Mouse (Mus musculus): Measurements from ENCODE around the gene Ufl1. TPM values are rescaled to one million over a fixed set of nuclear protein-coding genes. Genes with fewer than 3 reads are reported as not detected.
"Not testable (repeated sequence)": the region's sequence is repeated elsewhere in the genome, so short reads cannot be mapped to it uniquely, and the experiment has no call there.

The Ufl1 gene
- polyA plus RNA-seq, 1 experiment from 2014 or later: 37.1 TPM

- no peak overlapping the region for H3K27ac ChIP-seq (ENCODE audit: low read length)
- no peak overlapping the region for H3K4me3 ChIP-seq (replicated peaks; ENCODE audit: low read length)
- H3K9me3 ChIP-seq (ENCODE audit: control insufficient read depth, low read length): no peaks in the 10 kb centered on the region
- no peaks in the 10 kb centered on the region for H3K4me1 ChIP-seq (replicated peaks; ENCODE audit: control insufficient read depth, insufficient read depth, low read length)
- no peak overlapping the region for H3K9ac ChIP-seq (replicated peaks; ENCODE audit: low read depth, low read length)
- H3K4me2 ChIP-seq (ENCODE audit: low read length): no peak overlapping the region
- no peak for ATAC-seq
- WGBS: 94% methylated on average over 7 of the region's 7 CpGs
- peaks cover 16% of the 10 kb centered on the region for H3K36me3 ChIP-seq (ENCODE audit: control insufficient read depth, insufficient read depth)
- no peaks in the 10 kb centered on the region for H3K27me3 ChIP-seq (replicated peaks; ENCODE audit: control insufficient read depth, insufficient read depth, low read length)
Observed at GRCm38 (mm10) chr4:25257822-25258398, 23.7 kb downstream of the Ufl1 start.

GRCm38 (mm10) chr4:25242776-25243175, 38.8 kb downstream of the Ufl1 start, which contains the start of gene Fhl5:
Fhl5 (minus strand) TSS chr4:25242876.
- no peak for ATAC-seq
- WGBS: 92% methylated on average over 3 of the region's 3 CpGs

GRCm38 (mm10) chr4:25235663-25236062, 46.0 kb downstream of the Ufl1 start:
- WGBS: no CpG with 5 or more reads among the region's 1 CpGs
- not testable (repeated sequence) for H3K4me1 ChIP-seq (replicated peaks; ENCODE audit: control insufficient read depth, insufficient read depth, low read length); H3K9ac ChIP-seq (replicated peaks; ENCODE audit: low read depth, low read length); ATAC-seq; H3K4me2 ChIP-seq (ENCODE audit: low read length); H3K27me3 ChIP-seq (replicated peaks; ENCODE audit: control insufficient read depth, insufficient read depth, low read length); H3K27ac ChIP-seq (ENCODE audit: low read length); H3K4me3 ChIP-seq (replicated peaks; ENCODE audit: low read length); H3K36me3 ChIP-seq (ENCODE audit: control insufficient read depth, insufficient read depth); H3K9me3 ChIP-seq (ENCODE audit: control insufficient read depth, low read length)

More at GRCm38 (mm10) chr4:25242776-25243175, 38.8 kb downstream of the Ufl1 start, which contains the start of gene Fhl5:
- H3K36me3 ChIP-seq (ENCODE audit: control insufficient read depth, insufficient read depth): no peaks in the 10 kb centered on the region
- no peaks in the 10 kb centered on the region for H3K9me3 ChIP-seq (ENCODE audit: control insufficient read depth, low read length)
- H3K4me2 ChIP-seq (ENCODE audit: low read length): no peak within 1 kb of the TSS
- H3K4me1 ChIP-seq (replicated peaks; ENCODE audit: control insufficient read depth, insufficient read depth, low read length): no peaks in the 10 kb centered on the region
- H3K9ac ChIP-seq (replicated peaks; ENCODE audit: low read depth, low read length): no peak within 1 kb of the TSS
- H3K27me3 ChIP-seq (replicated peaks; ENCODE audit: control insufficient read depth, insufficient read depth, low read length): no peaks in the 10 kb centered on the region
- no peak within 1 kb of the TSS for H3K27ac ChIP-seq (ENCODE audit: low read length)
- H3K4me3 ChIP-seq (replicated peaks; ENCODE audit: low read length): no peak within 1 kb of the TSS

- 92% methylated on average over 1 of the region's 1 CpGs for WGBS
- not testable (repeated sequence) for H3K36me3 ChIP-seq (ENCODE audit: control insufficient read depth, insufficient read depth); H3K9ac ChIP-seq (replicated peaks; ENCODE audit: low read depth, low read length); H3K4me2 ChIP-seq (ENCODE audit: low read length); H3K27ac ChIP-seq (ENCODE audit: low read length); H3K4me1 ChIP-seq (replicated peaks; ENCODE audit: control insufficient read depth, insufficient read depth, low read length); H3K27me3 ChIP-seq (replicated peaks; ENCODE audit: control insufficient read depth, insufficient read depth, low read length); ATAC-seq; H3K4me3 ChIP-seq (replicated peaks; ENCODE audit: low read length); H3K9me3 ChIP-seq (ENCODE audit: control insufficient read depth, low read length)
Observed at GRCm38 (mm10) chr4:25233767-25234166, 47.9 kb downstream of the Ufl1 start.

- no peaks in the 10 kb centered on the region for H3K36me3 ChIP-seq (ENCODE audit: control insufficient read depth, insufficient read depth)
- no peak overlapping the region for H3K4me3 ChIP-seq (replicated peaks; ENCODE audit: low read length)
- H3K4me2 ChIP-seq (ENCODE audit: low read length): no peak overlapping the region
- no peaks in the 10 kb centered on the region for H3K9me3 ChIP-seq (ENCODE audit: control insufficient read depth, low read length)
- H3K9ac ChIP-seq (replicated peaks; ENCODE audit: low read depth, low read length): no peak overlapping the region
- no peaks in the 10 kb centered on the region for H3K4me1 ChIP-seq (replicated peaks; ENCODE audit: control insufficient read depth, insufficient read depth, low read length)
- ATAC-seq: no peak
- H3K27ac ChIP-seq (ENCODE audit: low read length): no peak overlapping the region
- 94% methylated on average over 3 of the region's 3 CpGs for WGBS
- no peaks in the 10 kb centered on the region for H3K27me3 ChIP-seq (replicated peaks; ENCODE audit: control insufficient read depth, insufficient read depth, low read length)
Observed at GRCm38 (mm10) chr4:25232546-25232945, 49.1 kb downstream of the Ufl1 start.

- H3K4me1 ChIP-seq (replicated peaks; ENCODE audit: control insufficient read depth, insufficient read depth, low read length): no peaks in the 10 kb centered on the region
- no peak overlapping the region for H3K4me2 ChIP-seq (ENCODE audit: low read length)
- WGBS: 3% methylated on average over 1 of the region's 1 CpGs
- no peak overlapping the region for H3K4me3 ChIP-seq (replicated peaks; ENCODE audit: low read length)
- H3K27me3 ChIP-seq (replicated peaks; ENCODE audit: control insufficient read depth, insufficient read depth, low read length): no peaks in the 10 kb centered on the region
- H3K27ac ChIP-seq (ENCODE audit: low read length): no peak overlapping the region
- no peak overlapping the region for H3K9ac ChIP-seq (replicated peaks; ENCODE audit: low read depth, low read length)
- H3K36me3 ChIP-seq (ENCODE audit: control insufficient read depth, insufficient read depth): no peaks in the 10 kb centered on the region
- no peak for ATAC-seq
- no peaks in the 10 kb centered on the region for H3K9me3 ChIP-seq (ENCODE audit: control insufficient read depth, low read length)
Observed at GRCm38 (mm10) chr4:25227527-25227926, 54.1 kb downstream of the Ufl1 start.

- Histone ChIP-seq H3K9me3 (ENCODE audit: control insufficient read depth, low read length) (no peaks in the 10 kb centered on the region), H3K4me3 (replicated peaks; ENCODE audit: low read length) (no peak overlapping the region), H3K4me2 (ENCODE audit: low read length) (no peak overlapping the region), H3K27ac (ENCODE audit: low read length) (no peak overlapping the region), H3K4me1 (replicated peaks; ENCODE audit: control insufficient read depth, insufficient read depth, low read length) (no peaks in the 10 kb centered on the region), H3K9ac (replicated peaks; ENCODE audit: low read depth, low read length) (no peak overlapping the region), H3K36me3 (ENCODE audit: control insufficient read depth, insufficient read depth) (no peaks in the 10 kb centered on the region), H3K27me3 (replicated peaks; ENCODE audit: control insufficient read depth, insufficient read depth, low read length) (no peaks in the 10 kb centered on the region)
- ATAC-seq: no peak
Observed at GRCm38 (mm10) chr4:25221927-25222326, 59.7 kb downstream of the Ufl1 start.

- Histone ChIP-seq H3K4me3 (replicated peaks; ENCODE audit: low read length) (no peak overlapping the region), H3K9me3 (ENCODE audit: control insufficient read depth, low read length) (no peaks in the 10 kb centered on the region), H3K9ac (replicated peaks; ENCODE audit: low read depth, low read length) (no peak overlapping the region), H3K27ac (ENCODE audit: low read length) (no peak overlapping the region), H3K27me3 (replicated peaks; ENCODE audit: control insufficient read depth, insufficient read depth, low read length) (no peaks in the 10 kb centered on the region), H3K4me2 (ENCODE audit: low read length) (no peak overlapping the region), H3K36me3 (ENCODE audit: control insufficient read depth, insufficient read depth) (no peaks in the 10 kb centered on the region), H3K4me1 (replicated peaks; ENCODE audit: control insufficient read depth, insufficient read depth, low read length) (no peaks in the 10 kb centered on the region)
- ATAC-seq: no peak
- 51% methylated on average over 5 of the region's 5 CpGs for WGBS
Observed at GRCm38 (mm10) chr4:25213451-25213850, 68.2 kb downstream of the Ufl1 start.

GRCm38 (mm10) chr4:25206166-25206565, 75.5 kb downstream of the Ufl1 start:
- ATAC-seq: no peak
- no peaks in the 10 kb centered on the region for H3K36me3 ChIP-seq (ENCODE audit: control insufficient read depth, insufficient read depth)
- H3K4me3 ChIP-seq (replicated peaks; ENCODE audit: low read length): no peak overlapping the region

More at GRCm38 (mm10) chr4:25206166-25206565, 75.5 kb downstream of the Ufl1 start:
- H3K4me2 ChIP-seq (ENCODE audit: low read length): no peak overlapping the region
- WGBS: 72% methylated on average over 4 of the region's 4 CpGs
- H3K27ac ChIP-seq (ENCODE audit: low read length): no peak overlapping the region
- H3K9ac ChIP-seq (replicated peaks; ENCODE audit: low read depth, low read length): no peak overlapping the region
- no peaks in the 10 kb centered on the region for H3K27me3 ChIP-seq (replicated peaks; ENCODE audit: control insufficient read depth, insufficient read depth, low read length)
- no peaks in the 10 kb centered on the region for H3K4me1 ChIP-seq (replicated peaks; ENCODE audit: control insufficient read depth, insufficient read depth, low read length)
- no peaks in the 10 kb centered on the region for H3K9me3 ChIP-seq (ENCODE audit: control insufficient read depth, low read length)

All from forebrain, embryonic 16.5 days (tissue).